Mouse (Mus musculus) olfactory bulb, adult 2 months (tissue): ENCODE results near the gene Lgals1.

Experiments
- CTCF ChIP-seq: fragments of 200-500 bp; IDR thresholded peaks from 2 replicates; pipeline ENCODE4 v1.5.1; 2012; ENCODE audit warnings: low read depth, mild to moderate bottlenecking, low read length, moderate library complexity; ENCODE audit not compliant: insufficient read depth
- POLR2A ChIP-seq: fragments of 200-500 bp; IDR thresholded peaks from 2 replicates; pipeline ENCODE4 v1.6.1; 2012; ENCODE audit warnings: mild to moderate bottlenecking, low read depth, low read length, moderate library complexity; ENCODE audit not compliant: insufficient read depth

GRCm38 (mm10) chr15:78900585-78901421 is 25.7 kb upstream of the Lgals1 start:
- no peak for TF ChIP-seq CTCF
- TF ChIP-seq POLR2A: no peak
